Mouse (Mus musculus) CH12.LX (cell line): Measurements from ENCODE around the gene Rhcg.

ENCODE experiments used
- CTCF ChIP-seq, 2 experiments: IDR thresholded peaks in 1 of 2; conservative IDR thresholded peaks in 1 of 2; 2 replicates each; pipeline ENCODE4 v1.5.1; 2011 to 2012; ENCODE audit warnings: low read depth in 2 of 2, low read length in 2 of 2, improper control_type of control experiment in 1 of 2, inconsistent platforms in 1 of 2, mild to moderate bottlenecking in 1 of 2, moderate library complexity in 1 of 2
- JUND ChIP-seq: conservative IDR thresholded peaks from 2 replicates; pipeline ENCODE4 v1.6.1; 2011; ENCODE audit warnings: low read depth, low read length, improper control_type of control experiment
- POLR2A ChIP-seq: IDR thresholded peaks from 2 replicates; pipeline ENCODE4 v1.6.1; 2011; ENCODE audit warnings: low read depth, mild to moderate bottlenecking, improper control_type of control experiment, low read length
- RCOR1 ChIP-seq: conservative IDR thresholded peaks from 2 replicates; pipeline ENCODE4 v1.6.1; 2012; ENCODE audit warnings: low read depth, mild to moderate bottlenecking, inconsistent platforms, low read length, improper control_type of control experiment
- ZKSCAN1 ChIP-seq: IDR thresholded peaks from 2 replicates; pipeline ENCODE4 v1.6.1; 2012; ENCODE audit warnings: low read depth, inconsistent platforms, low read length, improper control_type of control experiment, borderline replicate concordance
- ZNF384 ChIP-seq: IDR thresholded peaks from 2 replicates; pipeline ENCODE4 v1.6.1; 2012; ENCODE audit warnings: low read depth, low read length, improper control_type of control experiment, inconsistent platforms

- TF ChIP-seq CTCF (conservative IDR thresholded peaks at IDR 0.05 in 1 of 2, IDR thresholded peaks at IDR 0.05 in 1 of 2; ENCODE audit: low read depth in 2 of 2, low read length in 2 of 2), result peak in 1 of 2 experiments; percentile 45; a peak in 2 of 4 replicates
- TF ChIP-seq ZKSCAN1, result no peak
- no peak for TF ChIP-seq JUND
- TF ChIP-seq ZNF384, result no peak
- TF ChIP-seq RCOR1, result no peak
- no peak for TF ChIP-seq POLR2A
These were observed 4.1 kb downstream of the Rhcg start for GRCm38 (mm10) chr7:79613314-79613713.
